Mouse (Mus musculus) WW6 (cell line): ENCODE data around the gene Smtnl2.
"Not testable (repeated sequence)": the region's sequence is repeated elsewhere in the genome, so short reads cannot be mapped to it uniquely, and the experiment has no call there.

Source experiments
- DNase-seq: peaks from one replicate; pipeline ENCODE4 v3.0.0-alpha.2; 2013; ENCODE audit warnings: low read depth, low spot score

Smtnl2 gene

DNA sequence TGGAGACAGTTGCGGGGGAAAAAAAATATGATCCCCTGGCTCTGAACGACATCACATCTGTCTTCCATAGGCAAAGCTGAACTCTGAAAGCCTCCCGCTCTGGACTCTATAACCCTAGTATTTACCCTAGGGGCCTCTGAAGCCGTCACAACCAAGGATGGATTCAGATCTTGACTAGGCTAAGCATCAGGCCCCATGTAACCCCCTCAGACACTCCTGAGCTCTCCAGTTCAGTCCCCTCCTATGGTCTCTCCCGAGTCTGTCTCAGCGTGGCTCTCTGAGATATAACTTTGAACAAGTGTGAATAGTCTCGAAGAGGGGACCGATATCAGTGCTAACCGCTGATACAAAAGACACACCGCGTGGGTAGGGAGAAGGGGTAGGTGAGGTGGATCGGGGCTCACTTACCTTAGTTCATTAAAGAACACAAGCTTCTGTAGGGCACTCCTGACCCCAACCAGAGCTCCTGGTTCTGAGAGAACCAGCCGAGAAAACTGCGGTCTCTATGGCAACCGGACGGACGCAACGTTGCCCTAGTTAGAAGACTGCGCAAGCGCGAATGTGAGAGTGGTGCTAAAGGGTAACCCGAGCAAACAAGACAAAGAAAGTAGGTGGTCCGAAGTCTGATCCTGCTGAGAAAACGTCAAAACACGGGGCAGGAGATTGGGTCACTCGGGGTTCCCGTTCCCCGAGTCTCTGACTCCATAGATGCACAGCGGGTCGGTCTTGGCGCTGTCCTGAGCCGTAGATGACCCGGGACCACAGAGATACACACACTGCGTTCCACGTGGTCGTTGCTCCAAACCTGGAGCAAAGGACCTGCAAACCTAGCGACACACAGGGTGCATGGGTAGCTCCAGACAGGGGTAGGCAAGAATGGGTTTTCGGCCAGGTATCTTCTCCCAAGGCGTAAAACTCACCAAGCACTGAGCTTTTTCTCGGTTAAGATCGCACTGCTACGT lies 49.8 kb downstream of the Smtnl2 start:
- peak; percentile 84 for DNase-seq

DNA sequence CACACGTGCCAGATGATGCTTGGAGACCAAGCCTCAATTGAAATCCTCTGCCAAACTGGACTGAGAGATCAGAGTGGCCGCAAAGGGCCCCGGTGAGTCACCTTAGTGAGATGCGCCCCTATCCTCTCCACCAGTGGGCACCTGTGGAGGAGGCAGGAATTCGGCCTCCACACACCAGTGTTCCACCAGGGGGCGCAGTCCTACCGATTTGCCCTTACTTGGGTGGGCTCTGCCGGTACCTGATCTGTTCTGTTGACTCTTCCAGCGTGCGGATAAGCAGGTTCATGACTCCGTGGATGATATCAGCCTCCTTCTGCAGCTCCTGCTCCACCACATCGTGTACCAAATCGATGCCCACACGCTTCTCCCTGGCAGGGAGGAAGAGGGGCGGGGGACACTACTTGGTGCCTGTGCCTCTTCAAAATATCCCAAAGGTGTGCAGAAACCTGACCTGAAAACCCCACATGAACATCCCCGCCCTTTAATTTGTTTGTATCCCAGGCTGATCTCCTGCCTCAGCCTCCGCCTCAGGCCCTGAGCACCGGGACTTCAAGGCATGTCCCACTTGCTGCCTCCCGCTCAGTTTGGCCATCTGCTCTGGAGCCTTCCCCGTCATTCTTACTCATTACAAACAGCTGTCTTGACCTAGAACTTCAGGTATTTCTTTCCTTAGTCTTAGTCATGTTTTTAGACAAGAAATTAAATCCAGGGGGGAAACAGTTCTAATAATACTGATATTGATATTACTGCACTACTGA lies 56.4 kb downstream of the Smtnl2 start:
- DNase-seq, result peak; percentile 78

DNA sequence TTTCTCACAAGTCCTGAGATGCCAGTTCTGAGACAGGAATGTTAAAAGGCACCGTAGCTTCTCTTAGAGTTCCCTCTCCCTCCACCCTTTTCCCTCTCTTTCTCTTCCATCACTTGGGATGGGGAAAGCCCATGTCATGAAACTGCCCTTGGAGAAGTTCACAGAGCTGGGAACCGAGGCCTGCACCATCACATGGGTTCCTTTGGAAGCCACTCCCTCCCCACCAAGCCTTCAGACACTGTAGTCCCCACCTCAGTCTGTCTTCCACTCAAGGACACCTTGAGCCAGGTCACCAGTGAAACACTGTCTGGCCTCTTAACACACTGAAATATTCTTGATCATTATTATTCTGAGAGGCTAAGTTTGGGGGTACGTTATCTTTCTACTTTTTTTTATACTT lies 58.3 kb downstream of the Smtnl2 start:
- no peak for DNase-seq

DNA sequence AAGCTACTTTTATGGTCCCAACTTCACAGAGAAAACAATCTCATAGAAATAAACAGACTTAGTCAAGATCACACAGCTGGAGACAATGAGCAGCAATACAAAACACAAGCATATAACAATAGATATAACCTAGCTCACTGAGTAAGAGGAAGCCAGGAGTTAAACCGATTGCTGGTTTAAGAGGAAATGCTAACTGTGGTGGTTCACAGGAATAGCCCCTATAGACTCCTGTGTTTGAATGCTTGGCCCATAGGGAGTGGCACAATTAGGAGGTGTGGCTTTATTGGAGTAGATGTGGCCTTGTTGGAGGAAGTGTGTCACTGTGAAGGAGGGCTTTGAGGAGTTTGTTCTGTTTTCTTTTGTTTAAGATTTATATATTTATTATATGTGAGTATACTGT lies 59.2 kb downstream of the Smtnl2 start:
- no peak for DNase-seq

DNA sequence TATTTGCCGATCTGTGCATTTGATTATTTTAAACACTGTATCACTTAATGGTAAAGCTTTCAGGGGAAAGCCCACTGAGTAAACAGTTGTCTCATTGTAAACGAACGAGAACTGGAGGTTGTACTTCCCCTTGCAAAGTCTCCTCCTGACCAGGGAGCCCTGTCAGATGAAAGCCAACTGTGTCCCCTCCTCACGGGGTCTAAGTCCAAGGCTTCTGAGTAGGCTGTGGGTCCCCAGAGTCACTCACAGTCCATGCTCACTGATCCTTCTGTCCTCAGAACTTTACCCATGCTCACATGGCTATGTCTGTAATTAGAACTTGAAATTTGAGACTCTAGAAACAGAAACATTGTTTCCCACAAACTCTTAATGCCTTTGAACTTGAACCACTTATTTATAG lies 61.9 kb downstream of the Smtnl2 start:
- DNase-seq, result no peak

DNA sequence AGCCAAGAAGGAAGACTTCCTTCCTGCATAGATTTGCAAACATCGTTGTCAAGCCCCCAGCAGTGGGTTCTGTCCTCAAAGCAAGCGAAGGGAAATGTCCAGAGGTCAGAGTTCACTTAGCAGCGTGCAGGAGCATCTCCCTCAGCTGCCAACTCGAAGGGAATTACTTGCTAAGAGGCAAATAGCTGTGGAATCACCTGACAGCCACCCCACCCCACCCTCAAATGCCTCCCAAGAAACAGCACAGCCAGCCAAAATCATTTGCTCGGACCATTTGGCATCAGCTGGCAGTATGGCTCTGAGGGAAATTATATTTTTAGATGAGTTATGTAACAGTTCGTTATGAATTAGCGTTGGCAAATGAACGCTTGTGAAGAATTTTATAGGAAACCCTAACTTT lies 62.5 kb downstream of the Smtnl2 start:
- DNase-seq, result no peak

DNA sequence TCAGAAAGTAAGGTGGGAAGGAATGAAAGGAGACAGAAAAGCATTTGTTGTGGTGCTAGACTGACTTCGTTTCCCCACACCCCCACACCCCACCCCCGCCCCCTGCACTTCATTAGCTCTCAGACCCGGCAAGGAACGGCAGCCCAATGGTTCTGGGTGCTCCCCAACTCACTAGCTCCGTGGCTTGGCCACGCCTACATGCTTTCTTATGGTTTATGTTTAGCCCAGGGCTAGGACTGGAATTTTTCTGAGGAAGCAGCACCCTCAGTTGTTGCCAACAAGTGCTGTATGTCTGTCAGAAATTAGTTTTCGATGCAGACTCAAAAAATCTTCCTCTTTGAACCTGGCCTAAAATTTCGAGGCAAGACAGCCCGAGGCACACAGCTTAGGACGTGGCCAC lies 63.0 kb downstream of the Smtnl2 start:
- no peak for DNase-seq

DNA sequence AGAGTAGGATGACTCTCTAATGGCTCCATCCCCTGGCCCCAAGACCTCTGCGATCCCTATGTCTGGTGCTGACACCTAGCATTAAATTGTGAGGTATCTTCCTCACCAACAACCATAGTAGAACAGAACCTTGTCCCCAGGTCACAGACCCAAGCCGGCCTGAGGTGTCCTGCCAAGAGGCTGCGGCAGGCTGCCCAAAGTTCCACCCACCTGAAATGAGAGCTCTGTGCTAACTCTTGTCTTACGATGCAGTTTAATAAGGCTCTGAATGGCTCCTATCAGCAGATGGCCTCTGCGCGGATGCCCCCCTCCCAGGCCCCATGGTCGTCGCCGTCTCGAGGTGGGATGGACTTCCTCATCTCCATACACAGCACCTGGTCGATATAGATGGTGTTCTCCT lies 67.0 kb downstream of the Smtnl2 start:
- no peak for DNase-seq

DNA sequence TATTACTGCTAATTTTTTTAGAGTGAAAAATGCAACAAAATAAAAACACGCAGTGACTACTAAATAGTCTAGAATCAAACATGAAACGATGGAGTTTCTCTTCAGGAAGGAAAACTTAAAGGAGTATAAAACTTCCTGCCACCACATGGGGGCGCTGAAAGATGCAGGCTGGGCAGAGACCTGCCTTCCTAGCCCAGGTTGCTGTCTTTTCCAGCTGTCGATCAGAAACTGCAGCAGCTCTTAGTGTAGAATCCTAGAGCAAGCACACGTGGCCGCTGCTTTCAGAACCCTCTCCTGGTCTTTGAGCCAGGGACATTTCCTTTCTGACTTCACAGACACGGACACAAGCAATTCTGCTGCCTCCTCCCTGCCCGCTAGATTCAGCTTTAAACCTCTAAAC lies 67.6 kb downstream of the Smtnl2 start:
- DNase-seq, result peak; percentile 67

DNA sequence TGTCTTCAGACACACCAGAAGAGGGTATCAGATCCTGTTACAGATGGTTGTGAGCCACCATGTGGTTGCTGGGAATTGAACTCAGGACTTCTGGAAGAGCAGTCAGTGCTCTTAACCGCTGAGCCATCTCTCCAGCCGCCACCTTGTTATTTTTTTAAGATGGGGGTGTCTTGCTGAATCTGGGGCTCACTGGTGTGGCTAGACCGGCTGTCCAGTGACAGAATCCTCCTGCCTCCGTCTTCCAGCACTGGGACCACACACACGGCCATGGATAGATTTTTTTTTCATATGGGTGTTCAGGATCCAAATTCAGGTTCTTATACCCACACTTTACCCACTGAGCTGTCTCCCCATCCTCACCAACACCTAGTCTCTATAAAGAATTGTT lies 68.3 kb downstream of the Smtnl2 start:
- DNase-seq, result not testable (repeated sequence)

DNA sequence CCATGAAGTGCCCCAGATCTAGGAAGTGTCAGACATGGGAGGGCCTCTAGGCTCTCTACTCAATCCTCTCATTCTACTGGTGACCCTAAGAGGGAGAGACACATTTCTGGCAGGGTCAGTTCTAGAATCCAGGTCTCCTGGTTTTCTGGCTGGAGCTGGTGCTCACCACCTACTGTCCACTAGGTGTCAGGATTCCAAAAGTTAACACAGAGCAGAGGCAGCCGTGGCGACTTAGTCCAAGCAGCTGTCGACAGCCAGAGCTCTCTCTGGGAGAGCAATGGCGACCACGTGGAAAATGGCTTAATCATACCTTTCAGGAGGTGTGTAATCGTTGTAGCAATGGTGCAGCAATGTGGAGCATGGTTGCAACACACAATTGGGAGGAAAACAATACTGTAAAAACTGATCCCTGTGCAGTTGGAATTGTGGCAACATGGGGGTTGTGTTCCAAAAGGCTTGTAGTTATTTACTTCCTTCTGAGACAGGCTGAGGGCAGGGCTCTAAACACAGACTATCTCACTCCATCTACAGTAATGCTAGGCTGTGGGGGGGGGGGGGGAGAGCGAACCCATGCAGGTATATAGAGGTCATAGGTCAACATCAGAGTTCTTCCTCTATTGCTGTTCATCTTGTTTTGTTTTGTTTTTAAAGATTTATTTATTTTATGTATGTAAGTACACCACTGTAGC lies 68.8 kb downstream of the Smtnl2 start:
- DNase-seq, result peak; percentile 67

DNA sequence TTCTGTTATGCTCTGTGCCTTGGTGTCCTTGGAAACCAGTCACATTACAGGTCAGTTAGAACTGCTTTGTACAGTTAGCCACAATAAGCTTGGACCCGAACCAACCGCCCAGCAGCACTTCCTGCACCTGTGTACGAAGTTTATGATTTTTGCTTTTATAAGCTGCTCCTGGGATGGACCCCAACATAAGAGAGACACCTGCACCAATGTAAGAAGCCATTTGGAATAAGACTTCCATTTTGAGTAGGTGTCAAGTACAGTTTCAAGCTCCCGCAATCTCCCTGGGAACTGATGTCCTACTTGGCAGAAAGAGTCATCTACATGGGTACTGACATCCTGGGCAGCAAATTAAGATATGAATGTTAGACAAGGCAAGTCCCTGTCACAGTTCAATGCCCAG lies 71.8 kb downstream of the Smtnl2 start:
- DNase-seq, result no peak
